In genomic region chr11:78166161-78166560, GRCm38 (mm10) we compare ENCODE assay signal across 8 mouse cellular contexts. TPM values are rescaled to one million over a fixed set of nuclear protein-coding genes. Genes with fewer than 3 reads are reported as not detected.
A peak's percentile ranks its signal among the peaks of the same experiment; 100 is the strongest.
DNase-seq lines count a peak whose midpoint lies in the region; ATAC-seq and TF ChIP-seq lines count a peak whose summit lies in the region.

No protein-coding gene starts in this region.

- H3K9ac ChIP-seq in lung, embryonic 14.5 days, result peak overlapping the region; percentile 99
- H3K9ac ChIP-seq in intestine, embryonic 16.5 days (ENCODE audit: low read depth, low read length), result peak overlapping the region; percentile 99
- H3K9ac ChIP-seq in neural tube, embryonic 13.5 days, result peak overlapping the region; percentile 100

- peaks cover 18% of the 10 kb centered on the region for H3K36me3 ChIP-seq in lung, embryonic 14.5 days (ENCODE audit: insufficient read depth)
- peaks cover 31% of the 10 kb centered on the region for H3K36me3 ChIP-seq in forebrain, embryonic 10.5 days (replicated peaks)
- H3K36me3 ChIP-seq in intestine, embryonic 16.5 days (ENCODE audit: control insufficient read depth, insufficient read depth, low read length), result peaks cover 9% of the 10 kb centered on the region
- peaks cover 14% of the 10 kb centered on the region for H3K36me3 ChIP-seq in neural tube, embryonic 13.5 days

- DNase-seq in lung, embryonic 14.5 days, result no peak
- DNase-seq in lung, postnatal 36 days, result no peak
- no peak for DNase-seq in forebrain, embryonic 10.5 days (ENCODE audit: extremely low spot score, low spot score)
- no peak for DNase-seq in right cerebral cortex, postnatal 25 days
- no peak for DNase-seq in frontal cortex, adult 2 months (ENCODE audit: extremely low spot score in 1 of 2, low spot score in 1 of 2)
- no peak for DNase-seq in testis, postnatal 14 days (ENCODE audit: low spot score)

- no peaks in the 10 kb centered on the region for H3K9me3 ChIP-seq in lung, embryonic 14.5 days (ENCODE audit: low read depth, low read length)
- no peaks in the 10 kb centered on the region for H3K9me3 ChIP-seq in forebrain, embryonic 10.5 days
- no peaks in the 10 kb centered on the region for H3K9me3 ChIP-seq in intestine, embryonic 16.5 days (ENCODE audit: control insufficient read depth, low read length)
- no peaks in the 10 kb centered on the region for H3K9me3 ChIP-seq in neural tube, embryonic 13.5 days

- H3K4me2 ChIP-seq in lung, embryonic 14.5 days, result peak overlapping the region; percentile 90
- H3K4me2 ChIP-seq in intestine, embryonic 16.5 days (ENCODE audit: low read depth, low read length), result peak overlapping the region; percentile 94
- peak overlapping the region; percentile 86 for H3K4me2 ChIP-seq in neural tube, embryonic 13.5 days

- no peaks in the 10 kb centered on the region for H3K27me3 ChIP-seq in lung, embryonic 14.5 days (ENCODE audit: insufficient read depth, low read length)
- H3K27me3 ChIP-seq in forebrain, embryonic 10.5 days (ENCODE audit: poor library complexity, severe bottlenecking), result peaks cover 17% of the 10 kb centered on the region
- no peaks in the 10 kb centered on the region for H3K27me3 ChIP-seq in intestine, embryonic 16.5 days (replicated peaks; ENCODE audit: control insufficient read depth, insufficient read depth, low read length)
- H3K27me3 ChIP-seq in neural tube, embryonic 13.5 days, result no peaks in the 10 kb centered on the region

- 44% methylated on average over 4 of the region's 4 CpGs for WGBS in lung, embryonic 14.5 days
- WGBS in forebrain, embryonic 10.5 days, result 37% methylated on average over 4 of the region's 4 CpGs
- 45% methylated on average over 4 of the region's 4 CpGs for WGBS in intestine, embryonic 16.5 days
- 49% methylated on average over 4 of the region's 4 CpGs for WGBS in neural tube, embryonic 13.5 days

- no peak for TF ChIP-seq CTCF in lung, embryonic 14.5 days (IDR thresholded peaks at IDR 0.05; ENCODE audit: low read depth)

- no peak for ATAC-seq in lung, embryonic 14.5 days (ENCODE audit: insufficient read depth)
- ATAC-seq in intestine, embryonic 16.5 days, result no peak
- ATAC-seq in neural tube, embryonic 13.5 days (ENCODE audit: low read depth), result no peak

- H3K4me3 ChIP-seq in lung, embryonic 14.5 days (ENCODE audit: low read depth, low read length), result peak overlapping the region; percentile 100
- H3K4me3 ChIP-seq in forebrain, embryonic 10.5 days, result peak overlapping the region; percentile 100
- H3K4me3 ChIP-seq in intestine, embryonic 16.5 days (ENCODE audit: low read length), result peak overlapping the region; percentile 99
- H3K4me3 ChIP-seq in neural tube, embryonic 13.5 days, result peak overlapping the region; percentile 99

- H3K27ac ChIP-seq in lung, embryonic 14.5 days (ENCODE audit: low read depth), result peak overlapping the region; percentile 99
- H3K27ac ChIP-seq in forebrain, embryonic 10.5 days, result peak overlapping the region; percentile 99
- H3K27ac ChIP-seq in intestine, embryonic 16.5 days (ENCODE audit: low read length), result peak overlapping the region; percentile 99
- H3K27ac ChIP-seq in neural tube, embryonic 13.5 days (replicated peaks), result peak overlapping the region; percentile 99

- peaks cover 10% of the 10 kb centered on the region for H3K4me1 ChIP-seq in lung, embryonic 14.5 days (ENCODE audit: insufficient read depth)
- H3K4me1 ChIP-seq in forebrain, embryonic 10.5 days, result peaks cover 54% of the 10 kb centered on the region
- peaks cover 44% of the 10 kb centered on the region for H3K4me1 ChIP-seq in intestine, embryonic 16.5 days (ENCODE audit: control insufficient read depth, insufficient read depth, low read length)
- peaks cover 35% of the 10 kb centered on the region for H3K4me1 ChIP-seq in neural tube, embryonic 13.5 days (replicated peaks)

RNA-seq across cellular contexts. Expression of gene Traf4, which starts 0.8 kb away (rescaled TPM):
- polyA plus RNA-seq in lung, embryonic 14.5 days (2014; fragmentation: Nextera tagmentation; extraction: Ambion mirVana), result 73.8 and 75.6 TPM in 2 replicates
- 97.6 and 104 TPM in 2 replicates for polyA plus RNA-seq in forebrain, embryonic 10.5 days (2016; fragmentation: Nextera tagmentation; extraction: Ambion mirVana)
- polyA plus RNA-seq in intestine, embryonic 16.5 days (2015; fragmentation: Nextera tagmentation; extraction: Ambion mirVana), result 73.9 and 79.8 TPM in 2 replicates
- polyA plus RNA-seq in neural tube, embryonic 13.5 days (2015; fragmentation: Nextera tagmentation; extraction: Ambion mirVana), result 128 and 131 TPM in 2 replicates
- polyA plus RNA-seq in frontal cortex, adult 2 months (2012; rRNA removed), result 21.3 and 22.0 TPM in 2 replicates

RNA-seq across cellular contexts. Expression of gene Nek8, which starts 10.3 kb away (rescaled TPM):
- polyA plus RNA-seq in lung, embryonic 14.5 days (2014; fragmentation: Nextera tagmentation; extraction: Ambion mirVana), result 15.3 and 17.2 TPM in 2 replicates
- 10.6 and 11.7 TPM in 2 replicates for polyA plus RNA-seq in forebrain, embryonic 10.5 days (2016; fragmentation: Nextera tagmentation; extraction: Ambion mirVana)
- polyA plus RNA-seq in intestine, embryonic 16.5 days (2015; fragmentation: Nextera tagmentation; extraction: Ambion mirVana), result 14.9 and 17.1 TPM in 2 replicates
- polyA plus RNA-seq in neural tube, embryonic 13.5 days (2015; fragmentation: Nextera tagmentation; extraction: Ambion mirVana), result 8.2 and 8.3 TPM in 2 replicates
- polyA plus RNA-seq in frontal cortex, adult 2 months (2012; rRNA removed), result 5.7 and 7.1 TPM in 2 replicates

RNA-seq across cellular contexts. Expression of gene Tlcd1, which starts 10.3 kb away (rescaled TPM):
- polyA plus RNA-seq in lung, embryonic 14.5 days (2014; fragmentation: Nextera tagmentation; extraction: Ambion mirVana), result 19.2 and 21.6 TPM in 2 replicates
- polyA plus RNA-seq in forebrain, embryonic 10.5 days (2016; fragmentation: Nextera tagmentation; extraction: Ambion mirVana), result 10.0 and 11.3 TPM in 2 replicates
- 39.5 and 44.2 TPM in 2 replicates for polyA plus RNA-seq in intestine, embryonic 16.5 days (2015; fragmentation: Nextera tagmentation; extraction: Ambion mirVana)
- 10.2 and 11.1 TPM in 2 replicates for polyA plus RNA-seq in neural tube, embryonic 13.5 days (2015; fragmentation: Nextera tagmentation; extraction: Ambion mirVana)
- polyA plus RNA-seq in frontal cortex, adult 2 months (2012; rRNA removed), result 74.4 and 74.7 TPM in 2 replicates

RNA-seq across cellular contexts. Expression of gene Rpl23a, which starts 17.2 kb away (rescaled TPM):
- 1,638 and 1,710 TPM in 2 replicates for polyA plus RNA-seq in lung, embryonic 14.5 days (2014; fragmentation: Nextera tagmentation; extraction: Ambion mirVana)
- 1,073 and 1,096 TPM in 2 replicates for polyA plus RNA-seq in forebrain, embryonic 10.5 days (2016; fragmentation: Nextera tagmentation; extraction: Ambion mirVana)
- 1,166 and 1,241 TPM in 2 replicates for polyA plus RNA-seq in intestine, embryonic 16.5 days (2015; fragmentation: Nextera tagmentation; extraction: Ambion mirVana)
- polyA plus RNA-seq in neural tube, embryonic 13.5 days (2015; fragmentation: Nextera tagmentation; extraction: Ambion mirVana), result 930 and 991 TPM in 2 replicates
- 1,050 and 1,099 TPM in 2 replicates for polyA plus RNA-seq in frontal cortex, adult 2 months (2012; rRNA removed)

RNA-seq across cellular contexts. Expression of gene Rab34, which starts 22.1 kb away (rescaled TPM):
- polyA plus RNA-seq in lung, embryonic 14.5 days (2014; fragmentation: Nextera tagmentation; extraction: Ambion mirVana), result 140 TPM in 2 replicates
- polyA plus RNA-seq in forebrain, embryonic 10.5 days (2016; fragmentation: Nextera tagmentation; extraction: Ambion mirVana), result 70.7 and 73.3 TPM in 2 replicates
- 71.0 and 73.4 TPM in 2 replicates for polyA plus RNA-seq in intestine, embryonic 16.5 days (2015; fragmentation: Nextera tagmentation; extraction: Ambion mirVana)
- polyA plus RNA-seq in neural tube, embryonic 13.5 days (2015; fragmentation: Nextera tagmentation; extraction: Ambion mirVana), result 58.8 and 60.3 TPM in 2 replicates
- polyA plus RNA-seq in frontal cortex, adult 2 months (2012; rRNA removed), result 62.3 and 68.1 TPM in 2 replicates
